Mouse (Mus musculus) frontal cortex, adult 2 months (tissue): ENCODE results near the gene Gm10697. TPM values are rescaled to one million over a fixed set of nuclear protein-coding genes. Genes with fewer than 3 reads are reported as not detected.
"Not testable (repeated sequence)": the region's sequence is repeated elsewhere in the genome, so short reads cannot be mapped to it uniquely, and the experiment has no call there.

Experiments used
- DNase-seq, 2 experiments: peaks; one replicate each; pipeline ENCODE4 v3.0.0; 2022; ENCODE audit warnings: low spot score in 1 of 2; ENCODE audit errors: extremely low spot score in 1 of 2
- polyA plus RNA-seq: library from polyadenylated mRNA; depleted of rRNA; stranded (reverse); fragments of >200 nt; gene quantifications from 2 replicates; pipeline ENCODE4 v1.2.3, GENCODE M21; 2012; rRNA removed

Gm10697 gene
- not detected in 2 replicates for polyA plus RNA-seq

GRCm38 (mm10) chr3:94072544-94072943, at the start of gene Gm10697:
TSS of gene Gm10697 (minus strand) at chr3:94072644.
- DNase-seq = not testable (repeated sequence)

- DNase-seq = not testable (repeated sequence)
Observed at GRCm38 (mm10) chr3:94115071-94115470, 42.6 kb upstream of the Gm10697 start.

GRCm38 (mm10) chr3:94054785-94055184, 17.7 kb downstream of the Gm10697 start, which contains the start of gene Gm9125:
TSS of gene Gm9125 (minus strand) at chr3:94054885.
- not testable (repeated sequence) for DNase-seq

GRCm38 (mm10) chr3:94049566-94050121, 22.8 kb downstream of the Gm10697 start:
- not testable (repeated sequence) for DNase-seq

GRCm38 (mm10) chr3:94038241-94038640, 34.2 kb downstream of the Gm10697 start:
- DNase-seq = not testable (repeated sequence)

- not testable (repeated sequence) for DNase-seq
Observed at GRCm38 (mm10) chr3:94034400-94034799, 38.0 kb downstream of the Gm10697 start.

Other genes starting within 250 kb of the Gm10697 start
- gene Tdpoz3, start 246.6 kb downstream of the Gm10697 start, polyA plus RNA-seq = not detected in 2 replicates
- gene Gm9117, start 129.1 kb downstream of the Gm10697 start, polyA plus RNA-seq = not detected in 2 replicates
- not detected in 2 replicates for gene Tdpoz5, start 111.3 kb downstream of the Gm10697 start, polyA plus RNA-seq
- gene Gm9125, start 17.8 kb downstream of the Gm10697 start, polyA plus RNA-seq = not detected in 2 replicates
- not detected in 2 replicates for gene Gm10696, start 105.5 kb upstream of the Gm10697 start, polyA plus RNA-seq
- not detected in 2 replicates for gene Gm5286, start 124.1 kb upstream of the Gm10697 start, polyA plus RNA-seq
- gene Gm4778, start 191.4 kb upstream of the Gm10697 start, polyA plus RNA-seq = not detected in 2 replicates
- 18.7 and 22.1 TPM in 2 replicates for gene Them4, start 237.4 kb upstream of the Gm10697 start, polyA plus RNA-seq